Mouse (Mus musculus): ENCODE measurements around the gene Vrtn. TPM values are rescaled to one million over a fixed set of nuclear protein-coding genes. Genes with fewer than 3 reads are reported as not detected.
A peak's percentile ranks its signal among the peaks of the same experiment; 100 is the strongest.

Vrtn gene
- total RNA-seq (2015; ENCODE audit: low replicate concordance) (not detected in 2 replicates), total RNA-seq (2017; ENCODE audit: low replicate concordance) (not detected in 2 replicates)

DNA sequence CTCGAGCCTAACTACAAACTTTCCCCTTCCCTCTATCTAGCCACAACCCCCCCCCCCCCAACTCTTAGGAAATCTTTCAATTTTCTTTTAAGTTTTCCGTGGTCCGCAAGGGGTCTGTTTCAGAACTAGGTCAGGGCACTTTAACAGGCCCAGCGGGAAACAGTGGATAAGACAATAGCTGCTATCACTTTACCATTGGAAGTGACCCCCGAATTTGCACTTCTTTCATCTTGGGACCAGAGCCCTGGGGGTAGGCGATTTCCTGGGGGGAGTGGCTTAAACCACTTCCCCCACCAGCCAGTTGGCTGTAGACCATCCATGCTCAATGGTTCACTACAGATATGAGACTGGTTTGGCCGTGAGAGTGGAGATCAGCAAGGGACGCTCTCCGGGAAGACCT, at the start of gene Vrtn:
TSS of gene Vrtn (plus strand) at position 366 of the 400 bp plus-strand sequence.
- ATAC-seq (replicated peaks; ENCODE audit: low FRiP score, poor library complexity, severe bottlenecking) = no peak

DNA sequence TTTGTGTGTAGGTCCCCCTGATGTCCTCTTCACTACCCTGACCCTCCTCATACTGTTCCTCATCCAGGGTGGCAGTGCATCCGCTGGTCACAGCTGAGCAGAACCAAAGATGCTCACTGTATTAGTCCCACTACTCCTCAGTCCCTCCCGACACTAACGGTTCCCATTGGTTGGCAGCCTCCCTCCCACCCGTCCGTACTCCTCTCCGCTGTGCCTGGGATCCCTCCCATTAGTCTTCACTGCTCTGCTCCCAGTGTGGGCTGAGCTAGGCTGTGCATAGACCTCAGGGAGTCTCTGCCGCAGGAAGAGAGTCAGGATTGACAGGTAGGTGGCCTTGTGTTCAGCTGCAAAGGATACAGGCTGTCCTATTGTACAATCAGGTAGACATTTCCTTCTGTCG, 42.5 kb upstream of the Vrtn start:
- ATAC-seq (replicated peaks; ENCODE audit: low FRiP score, poor library complexity, severe bottlenecking) = peak; percentile 28; the same call in 1 of the 2 replicates

DNA sequence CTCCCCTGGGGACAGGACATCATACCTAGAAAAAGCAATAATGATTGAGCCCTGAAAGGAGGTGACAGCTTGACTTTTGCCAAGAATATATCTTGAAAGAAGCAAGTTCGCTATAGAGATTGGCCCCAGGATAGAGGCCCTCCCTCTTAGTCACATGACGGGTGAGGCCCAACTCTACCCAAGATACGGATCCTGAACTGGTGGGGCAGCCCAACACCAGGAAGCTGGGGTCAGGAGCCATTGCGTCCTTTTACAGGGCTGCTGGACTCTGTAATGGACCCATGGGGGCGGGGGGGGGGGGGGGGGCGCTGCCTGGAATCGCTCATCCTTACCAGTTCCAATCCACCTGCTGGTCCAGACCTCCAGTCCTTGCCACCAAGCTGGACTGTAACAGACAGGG, 36.8 kb upstream of the Vrtn start:
- no peak for ATAC-seq (replicated peaks; ENCODE audit: low FRiP score, poor library complexity, severe bottlenecking)

DNA sequence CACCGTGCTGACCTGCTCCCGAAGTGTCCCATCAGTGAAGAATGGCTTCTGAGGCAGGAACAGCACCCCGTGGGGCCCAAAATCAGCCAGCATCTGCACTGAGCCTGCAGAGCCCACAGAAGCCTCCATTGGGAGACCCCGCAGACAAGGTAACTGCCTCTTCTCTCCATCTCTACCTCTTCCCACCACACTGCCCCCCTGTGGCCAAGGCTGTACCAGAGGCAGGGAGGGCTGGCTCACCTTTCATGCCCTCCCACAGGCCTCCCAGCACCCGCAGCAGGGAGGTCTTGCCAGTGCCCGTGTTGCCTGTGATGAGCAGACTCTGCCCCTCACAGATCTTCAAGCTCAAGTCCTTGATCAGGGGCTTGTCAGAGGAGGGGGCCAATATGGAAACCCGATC, 35.0 kb upstream of the Vrtn start:
- ATAC-seq (replicated peaks; ENCODE audit: low FRiP score, poor library complexity, severe bottlenecking) = no peak

DNA sequence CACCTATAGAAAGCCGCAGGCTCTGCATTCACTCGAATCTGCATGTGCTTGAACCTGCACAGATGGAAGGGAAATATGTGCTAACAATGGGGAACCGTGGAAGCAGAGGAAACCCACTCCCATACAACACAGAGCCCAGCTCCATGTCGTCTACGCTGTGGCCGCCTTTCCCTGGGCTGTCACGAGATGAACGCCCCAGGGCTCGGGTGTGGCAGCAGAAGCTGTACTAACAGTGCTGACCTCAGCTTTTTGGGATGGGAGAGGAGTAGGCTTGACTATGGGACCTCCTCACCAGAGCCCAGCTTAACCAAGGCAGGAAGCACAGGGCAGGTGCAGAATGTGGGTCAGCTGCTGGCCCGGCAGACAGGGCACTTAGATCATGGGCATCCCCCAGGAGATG, 29.1 kb upstream of the Vrtn start:
- ATAC-seq (replicated peaks; ENCODE audit: low FRiP score, poor library complexity, severe bottlenecking) = 0 out of 2 replicates have a peak, but pooled peaks have one; percentile 26

DNA sequence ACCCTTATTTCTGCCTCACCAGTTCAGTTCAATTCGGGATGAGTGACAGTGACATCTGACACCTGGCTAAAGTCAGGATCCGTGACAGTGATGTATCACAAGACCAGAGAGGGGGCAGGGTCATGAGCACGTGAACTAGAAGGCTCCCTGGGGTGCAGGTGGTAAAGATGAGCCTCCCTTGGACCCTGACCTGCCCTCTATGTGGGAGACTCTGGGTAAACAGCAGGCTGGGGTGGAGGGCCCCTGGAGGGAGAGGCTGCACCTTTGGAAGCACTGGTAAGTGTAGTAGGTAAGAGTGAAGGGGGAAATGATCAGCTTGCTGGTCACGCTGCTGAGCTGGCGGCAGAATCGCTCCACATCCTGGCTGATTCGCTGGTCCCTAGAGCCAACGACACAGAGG, 28.3 kb upstream of the Vrtn start:
- no peak for ATAC-seq (replicated peaks; ENCODE audit: low FRiP score, poor library complexity, severe bottlenecking)

DNA sequence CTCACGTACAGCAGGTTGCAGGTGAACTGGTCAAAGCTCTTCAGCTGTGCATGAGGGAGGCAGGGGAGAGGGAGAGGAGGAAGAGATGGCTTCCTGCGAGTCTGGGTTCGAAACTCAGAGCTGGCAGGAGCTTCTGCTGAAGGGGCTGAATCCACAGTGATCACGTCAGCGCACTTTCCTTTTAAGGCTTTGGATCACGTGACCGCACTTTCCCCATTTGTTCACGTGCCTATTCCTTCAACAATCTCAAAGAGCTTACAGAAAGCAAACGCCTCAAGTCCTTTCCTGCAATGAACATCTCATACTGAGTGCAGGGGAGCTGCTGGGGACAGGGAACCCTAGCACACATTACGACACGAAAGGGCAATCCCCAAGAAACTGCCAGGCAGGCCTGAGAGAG, 26.8 kb upstream of the Vrtn start:
- ATAC-seq (replicated peaks; ENCODE audit: low FRiP score, poor library complexity, severe bottlenecking) = no peak

DNA sequence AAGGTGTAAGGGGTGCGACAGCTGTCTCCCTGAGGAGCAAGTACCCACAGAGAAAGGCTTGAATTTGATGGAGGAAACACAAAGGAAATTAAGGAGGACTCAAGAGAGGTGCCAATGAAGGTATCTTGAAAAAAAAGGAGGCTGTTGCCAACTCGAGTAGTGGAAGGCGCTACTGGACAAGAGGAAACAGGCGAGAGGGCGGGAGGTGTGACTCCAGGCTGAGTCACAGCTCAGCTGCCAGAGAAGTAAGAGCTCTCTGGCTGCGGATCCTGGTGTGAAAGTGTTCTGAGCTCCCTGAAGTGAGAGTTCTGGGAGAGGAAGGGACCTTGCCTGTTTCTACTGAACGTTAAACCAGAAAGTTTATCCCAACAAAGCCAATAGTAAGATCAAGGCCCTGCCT, 26.3 kb upstream of the Vrtn start:
- no peak for ATAC-seq (replicated peaks; ENCODE audit: low FRiP score, poor library complexity, severe bottlenecking)

DNA sequence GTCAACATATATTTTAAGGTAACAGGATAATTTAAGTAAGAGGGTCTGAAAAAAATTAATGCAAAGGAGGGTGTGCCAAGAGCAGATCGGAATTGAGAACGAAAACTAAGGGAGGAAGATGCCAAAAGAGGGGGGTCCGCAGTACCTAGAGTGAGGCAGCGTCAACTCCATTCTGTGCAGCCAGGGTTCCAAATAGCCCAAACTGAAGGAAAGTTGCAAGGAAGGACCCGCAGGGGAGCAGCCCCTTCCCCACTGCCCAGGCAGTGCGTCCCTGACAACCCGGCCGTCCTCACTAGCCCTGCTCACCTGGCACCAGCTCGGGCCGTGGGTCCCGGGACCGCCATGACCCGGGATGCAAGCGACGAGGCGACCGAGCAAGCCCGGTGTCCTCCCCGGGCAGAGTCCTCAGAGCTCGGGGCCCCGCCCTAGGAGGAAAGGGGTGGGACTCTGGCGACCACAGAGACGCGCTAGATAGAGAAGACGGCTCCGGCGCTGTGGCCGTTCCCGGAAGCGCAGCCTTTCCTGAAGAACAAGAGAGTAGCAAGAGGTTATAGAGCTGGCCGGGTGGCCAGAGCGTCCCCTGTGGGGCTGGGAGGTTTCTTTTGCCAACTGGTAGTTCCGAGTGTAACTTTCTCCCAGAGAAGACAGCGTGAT, 23.7 kb upstream of the Vrtn start, which contains the start of gene Abcd4:
TSS of gene Abcd4 (minus strand) at position 437 of the 654 bp plus-strand sequence.
- ATAC-seq (replicated peaks; ENCODE audit: low FRiP score, poor library complexity, severe bottlenecking) = peak; percentile 99

DNA sequence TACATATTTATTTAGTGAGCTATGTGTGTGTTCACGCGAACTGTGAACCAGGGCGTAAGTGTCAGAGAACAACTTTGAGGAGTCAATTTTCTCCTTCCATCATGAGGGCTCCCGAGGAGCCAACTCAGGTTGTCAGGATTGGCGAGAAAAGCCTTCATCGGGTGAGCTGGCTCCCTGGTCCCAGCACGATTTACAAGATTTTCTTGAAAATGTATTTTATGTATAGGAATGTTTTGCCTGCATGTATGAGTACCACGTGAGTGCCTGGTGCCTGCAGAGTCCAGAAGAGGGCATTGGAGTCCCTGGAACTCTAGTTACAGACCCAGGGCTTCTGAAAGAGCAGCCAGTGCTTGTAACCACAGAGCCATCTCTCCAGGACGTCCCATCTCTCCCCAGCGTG, 23.2 kb upstream of the Vrtn start:
- ATAC-seq (replicated peaks; ENCODE audit: low FRiP score, poor library complexity, severe bottlenecking) = 0 out of 2 replicates have a peak, but pooled peaks have one; percentile 14

DNA sequence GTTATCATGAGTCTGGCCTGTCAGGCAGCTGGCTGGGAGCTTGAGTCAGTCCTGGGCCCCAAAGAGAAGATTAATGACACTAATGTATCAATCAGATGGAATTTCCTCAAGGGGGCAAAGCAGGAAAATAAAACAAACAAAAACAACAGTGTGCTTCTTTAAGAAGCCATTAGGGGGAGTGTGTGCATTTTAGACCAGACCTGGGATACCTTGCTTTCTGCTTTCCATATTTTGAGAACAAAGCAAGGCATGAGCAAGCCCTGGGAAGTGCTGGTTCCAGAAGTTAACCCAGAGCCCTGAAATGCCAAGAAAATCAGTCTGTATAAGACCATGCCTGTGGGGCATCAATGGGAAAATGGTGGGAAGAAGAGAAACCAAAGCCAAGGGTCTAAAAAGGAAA, 19.8 kb upstream of the Vrtn start:
- no peak for ATAC-seq (replicated peaks; ENCODE audit: low FRiP score, poor library complexity, severe bottlenecking)

DNA sequence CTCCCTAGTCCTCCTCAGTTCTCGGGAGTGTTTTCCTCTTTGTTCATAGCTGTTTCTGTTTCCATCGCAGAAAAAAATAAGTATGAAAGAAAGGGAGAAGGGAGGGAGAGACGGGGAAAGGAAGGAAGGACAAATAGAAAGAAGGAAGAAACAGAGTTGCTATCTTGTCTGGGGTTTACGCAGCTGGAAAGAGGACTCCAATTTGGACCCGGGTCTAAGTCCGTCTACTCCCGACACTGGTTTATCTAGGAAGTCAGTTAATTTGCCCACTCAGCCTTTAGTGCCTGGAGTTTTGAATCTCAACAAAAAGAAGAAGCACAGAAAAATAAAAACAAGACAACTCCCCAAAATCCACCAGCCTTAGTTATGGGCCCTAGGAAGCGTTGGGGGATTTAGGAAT, 16.2 kb upstream of the Vrtn start:
- ATAC-seq (replicated peaks; ENCODE audit: low FRiP score, poor library complexity, severe bottlenecking) = no peak

DNA sequence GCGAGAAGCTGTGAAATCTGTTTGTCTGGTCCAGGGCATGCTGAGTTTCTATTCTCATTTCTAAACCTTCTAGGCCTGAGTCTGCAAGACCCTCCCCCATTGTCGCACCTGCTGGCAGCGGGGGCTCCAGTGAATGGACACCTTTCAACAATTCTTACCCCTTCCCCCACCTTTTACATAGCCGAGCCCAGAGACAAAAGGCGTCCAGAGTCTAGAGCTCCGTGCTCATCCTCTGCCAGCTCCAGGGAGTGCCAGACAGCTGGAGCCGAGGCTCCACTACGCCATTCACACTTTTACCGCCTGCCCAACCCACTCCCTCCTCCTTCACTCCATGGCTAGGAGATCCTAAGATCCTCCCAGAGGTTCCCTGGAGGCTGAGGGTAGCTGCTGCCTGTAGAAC, 15.7 kb upstream of the Vrtn start:
- ATAC-seq (replicated peaks; ENCODE audit: low FRiP score, poor library complexity, severe bottlenecking) = no peak

DNA sequence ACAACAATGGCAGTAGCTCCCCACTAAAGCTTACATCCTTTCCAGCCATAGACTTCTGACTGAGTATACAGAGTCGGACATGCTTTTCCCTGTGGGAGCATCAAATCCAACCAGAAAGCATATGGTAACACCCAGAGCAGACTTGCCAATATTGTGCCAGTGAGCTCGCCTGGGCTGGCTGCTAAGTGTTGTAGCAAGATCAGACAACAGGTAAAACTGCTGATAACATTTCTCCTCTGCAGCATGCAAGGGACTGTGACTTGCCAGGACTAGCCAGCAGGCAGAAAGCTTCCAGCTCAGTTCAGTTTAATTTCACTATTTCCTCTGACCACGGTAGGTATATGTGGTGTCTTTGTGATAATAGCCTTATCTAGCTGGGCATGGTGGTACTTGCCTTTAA, 9.0 kb upstream of the Vrtn start:
- ATAC-seq (replicated peaks; ENCODE audit: low FRiP score, poor library complexity, severe bottlenecking) = no peak

DNA sequence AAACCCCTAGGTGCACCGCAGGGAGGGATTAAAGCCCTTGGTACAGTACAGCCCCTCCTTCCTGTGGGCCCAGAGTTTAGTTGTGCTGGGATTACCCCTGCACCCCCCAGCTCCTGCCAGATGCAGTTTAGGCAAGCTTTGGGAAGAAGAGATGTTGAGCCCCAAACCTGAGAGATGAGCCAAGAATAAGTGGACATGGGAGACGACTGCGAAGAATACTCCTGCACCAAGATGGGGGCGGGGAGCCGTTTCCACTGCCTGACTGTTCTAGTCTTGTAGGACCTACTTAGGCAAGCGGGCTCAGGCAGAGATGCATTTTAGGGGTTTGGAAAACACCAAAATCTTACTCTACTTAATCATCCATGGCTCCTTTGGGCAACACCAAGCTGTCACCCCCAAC, 566 bp upstream of the Vrtn start:
- ATAC-seq (replicated peaks; ENCODE audit: low FRiP score, poor library complexity, severe bottlenecking) = no peak

DNA sequence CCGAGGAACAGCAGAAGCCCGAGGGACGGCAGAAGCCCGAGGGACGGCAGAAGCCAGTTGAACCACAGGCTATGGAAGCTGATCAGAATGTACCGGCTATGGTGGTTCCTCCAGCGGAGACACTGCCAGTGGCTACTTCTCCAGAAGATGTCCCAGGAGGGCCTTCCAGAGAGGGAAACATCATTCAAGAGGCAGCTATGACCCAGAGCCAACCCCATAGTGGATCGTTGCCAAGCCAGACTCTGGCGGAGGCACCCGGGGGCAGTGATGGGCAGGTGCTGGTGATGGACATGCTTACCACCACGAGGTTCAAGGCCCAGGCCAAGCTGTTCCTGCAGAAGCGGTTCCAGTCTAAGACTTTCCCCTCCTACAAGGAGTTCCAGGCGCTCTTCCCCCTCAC, 9.4 kb downstream of the Vrtn start:
- ATAC-seq (replicated peaks; ENCODE audit: low FRiP score, poor library complexity, severe bottlenecking) = no peak

DNA sequence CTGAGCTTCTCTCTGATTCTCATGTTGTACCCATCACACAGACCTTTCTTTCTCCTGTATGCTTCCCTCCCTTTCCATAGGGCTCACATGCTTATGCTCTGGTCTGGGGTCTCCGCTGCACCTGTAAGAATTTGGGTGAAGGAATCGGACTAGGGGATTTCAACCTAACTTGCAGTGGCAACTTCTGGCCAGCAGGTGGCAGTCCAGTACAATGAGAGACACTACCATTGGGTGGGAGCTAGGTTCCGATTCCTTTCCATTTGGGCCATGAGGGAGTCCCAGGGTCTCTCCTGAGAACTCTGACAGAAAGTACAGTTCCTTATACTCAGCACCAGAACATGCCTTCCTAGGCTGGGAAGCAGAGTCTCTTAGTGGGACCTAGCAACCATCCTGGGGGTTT, 13.1 kb downstream of the Vrtn start:
- peak; percentile 63 for ATAC-seq (replicated peaks; ENCODE audit: low FRiP score, poor library complexity, severe bottlenecking)

DNA sequence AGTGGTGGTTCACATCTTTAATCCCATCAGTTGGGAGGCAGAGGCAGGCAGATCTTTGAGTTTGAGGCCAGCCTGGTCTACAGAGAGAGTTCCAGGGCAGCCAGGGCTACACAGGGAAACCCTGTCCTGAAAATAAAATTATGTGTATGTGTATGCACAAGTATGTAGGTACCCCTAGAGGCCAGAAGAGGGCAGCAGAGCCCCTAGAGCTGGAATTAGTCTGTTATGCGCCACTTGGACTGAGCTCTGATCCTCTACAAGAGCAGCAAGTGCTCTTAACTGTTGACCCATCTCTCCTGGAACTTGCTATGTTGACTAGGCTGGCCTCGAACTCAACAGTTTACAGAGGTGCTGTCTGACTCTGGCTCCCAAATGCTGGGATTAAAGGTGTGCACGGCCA, 29.7 kb downstream of the Vrtn start:
- ATAC-seq (replicated peaks; ENCODE audit: low FRiP score, poor library complexity, severe bottlenecking) = no peak

DNA sequence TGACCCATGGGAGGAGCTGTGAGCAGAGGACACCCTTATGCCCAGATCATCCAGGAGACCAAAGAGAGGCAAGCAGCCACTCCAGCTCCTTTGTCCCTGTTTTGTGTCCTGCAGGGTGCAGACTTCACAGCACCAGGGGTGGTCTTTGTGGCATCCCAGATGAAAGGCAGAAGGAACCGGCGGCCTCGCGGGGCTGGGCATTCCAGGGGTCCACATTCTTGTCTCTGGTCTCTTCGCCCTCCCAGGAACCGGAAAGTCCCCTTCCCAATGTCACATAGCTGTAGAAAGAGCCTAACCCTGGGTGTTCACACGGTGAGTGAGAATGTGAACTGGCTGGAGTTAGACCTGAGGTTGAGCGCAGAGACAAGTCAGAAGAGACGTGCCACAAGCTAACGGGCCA, 30.8 kb downstream of the Vrtn start:
- ATAC-seq (replicated peaks; ENCODE audit: low FRiP score, poor library complexity, severe bottlenecking) = no peak

DNA sequence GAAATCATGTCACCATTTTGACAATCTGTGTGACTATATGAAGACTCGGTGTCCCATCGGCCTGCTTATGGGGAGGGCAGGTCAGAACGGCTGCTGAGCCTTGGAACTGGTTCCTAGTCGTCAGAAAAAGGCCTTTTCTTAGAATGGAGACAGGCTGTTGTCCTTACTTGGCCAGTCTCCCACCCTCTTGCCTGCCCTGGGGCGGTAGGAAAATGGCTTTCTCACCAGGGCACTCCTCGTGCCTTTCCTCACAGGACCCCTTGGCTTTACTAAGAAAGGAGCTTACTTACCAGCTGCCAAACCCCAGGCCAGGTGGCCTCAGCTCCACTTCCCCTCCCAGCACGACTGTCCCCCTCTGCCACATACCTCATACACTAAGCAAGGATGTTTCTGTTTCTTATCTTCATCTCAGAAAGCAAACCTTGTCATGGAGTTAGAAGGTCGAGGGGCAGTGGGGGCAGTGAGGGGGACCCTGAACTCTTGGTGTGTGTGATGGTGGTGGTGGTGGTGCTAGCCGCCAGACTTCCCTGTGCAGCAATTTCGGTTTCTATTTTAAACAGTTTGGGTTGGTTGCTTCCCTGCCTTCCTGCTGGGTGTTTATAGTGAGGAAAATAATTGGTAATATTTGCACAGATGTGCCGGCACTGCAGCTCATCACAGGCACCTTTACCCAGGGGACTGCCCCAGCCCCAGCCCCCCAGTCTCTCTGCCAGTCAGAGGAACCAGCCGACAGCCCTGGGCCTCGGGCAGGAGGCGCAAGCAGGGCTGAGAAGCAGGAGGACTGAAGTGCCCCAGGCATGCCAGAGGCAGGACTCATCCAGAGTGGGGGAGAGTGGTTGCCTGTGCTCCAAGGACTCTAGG, 34.1 kb downstream of the Vrtn start:
- ATAC-seq (replicated peaks; ENCODE audit: low FRiP score, poor library complexity, severe bottlenecking) = no peak

DNA sequence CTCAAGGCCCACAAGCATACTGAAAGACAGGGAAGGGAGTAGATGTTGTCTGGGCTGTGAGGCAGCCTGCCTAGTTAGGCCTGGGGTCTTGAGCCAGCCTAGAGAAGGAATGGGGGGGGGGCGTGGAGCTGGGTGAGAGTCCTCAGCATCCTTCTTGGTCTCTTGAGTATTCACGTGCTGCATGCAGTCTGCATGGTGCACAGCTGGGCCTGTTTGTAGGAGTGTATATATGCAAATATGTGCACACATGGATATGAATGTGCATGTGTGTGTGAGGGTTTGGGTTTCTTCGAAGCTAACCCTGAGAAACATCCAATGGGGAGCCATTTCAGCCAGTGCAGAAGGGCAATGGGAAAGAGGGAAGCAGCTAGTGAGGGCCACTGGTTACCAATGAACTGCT, 35.2 kb downstream of the Vrtn start:
- ATAC-seq (replicated peaks; ENCODE audit: low FRiP score, poor library complexity, severe bottlenecking) = no peak

All from erythroblast, adult 5-6 weeks (primary cell).